Mouse (Mus musculus): ENCODE measurements around the gene Oat. TPM values are rescaled to one million over a fixed set of nuclear protein-coding genes. Genes with fewer than 3 reads are reported as not detected.
A peak's percentile ranks its signal among the peaks of the same experiment; 100 is the strongest.

Oat gene
- polyA plus RNA-seq, 1 experiment from 2014 or later = 145 TPM

GRCm38 (mm10) chr7:132555911-132556310, 20.3 kb downstream of the Oat start:
- Histone ChIP-seq H3K36me3 (peaks cover 44% of the 10 kb centered on the region), H3K27ac (replicated peaks) (no peak overlapping the region), H3K27me3 (ENCODE audit: low read depth, poor library complexity, severe bottlenecking) (no peaks in the 10 kb centered on the region; the same call in 1 of the 2 replicates), H3K4me3 (no peak overlapping the region), H3K4me1 (peaks cover 7% of the 10 kb centered on the region; the same call in 1 of the 2 replicates), H3K9me3 (replicated peaks) (no peaks in the 10 kb centered on the region)
- WGBS = 64% methylated on average over 4 of the region's 4 CpGs
- DNase-seq (ENCODE audit: low spot score) = no peak

- Histone ChIP-seq H3K27me3 (ENCODE audit: low read depth, poor library complexity, severe bottlenecking) (no peaks in the 10 kb centered on the region; the same call in 1 of the 2 replicates), H3K4me1 (peaks cover 7% of the 10 kb centered on the region; the same call in 1 of the 2 replicates), H3K36me3 (peaks cover 25% of the 10 kb centered on the region), H3K9me3 (replicated peaks) (no peaks in the 10 kb centered on the region), H3K4me3 (no peak overlapping the region), H3K27ac (replicated peaks) (no peak overlapping the region)
- WGBS = 86% methylated on average over 2 of the region's 2 CpGs
- DNase-seq (ENCODE audit: low spot score) = no peak
Observed at GRCm38 (mm10) chr7:132554091-132554490, 22.1 kb downstream of the Oat start.

- 3% methylated on average over 27 of the region's 27 CpGs for whole genome bisulfite sequencing
- no peaks in the 10 kb centered on the region for H3K9me3 ChIP-seq (replicated peaks)
- peak overlapping the region; percentile 77 for H3K27ac ChIP-seq (replicated peaks)
- peak; percentile 94 for DNase-seq (ENCODE audit: low spot score)
- H3K4me3 ChIP-seq = peak overlapping the region; percentile 65
- H3K36me3 ChIP-seq = peaks cover 2% of the 10 kb centered on the region; the same call in 1 of the 2 replicates
- H3K4me1 ChIP-seq = peaks cover 7% of the 10 kb centered on the region; the same call in 1 of the 2 replicates
- peaks cover 2% of the 10 kb centered on the region; the same call in 1 of the 2 replicates for H3K27me3 ChIP-seq (ENCODE audit: low read depth, poor library complexity, severe bottlenecking)
Observed at GRCm38 (mm10) chr7:132551351-132552126, 24.7 kb downstream of the Oat start.

- WGBS = 90% methylated on average over 3 of the region's 3 CpGs
- Histone ChIP-seq H3K27me3 (ENCODE audit: low read depth, poor library complexity, severe bottlenecking) (peaks cover 5% of the 10 kb centered on the region; the same call in 1 of the 2 replicates), H3K27ac (replicated peaks) (no peak overlapping the region), H3K36me3 (no peaks in the 10 kb centered on the region), H3K4me3 (no peak overlapping the region), H3K4me1 (peaks cover 4% of the 10 kb centered on the region; the same call in 1 of the 2 replicates), H3K9me3 (replicated peaks) (no peaks in the 10 kb centered on the region)
- no peak for DNase-seq (ENCODE audit: low spot score)
Observed at GRCm38 (mm10) chr7:132547126-132547525, 29.1 kb downstream of the Oat start.

- Histone ChIP-seq H3K27ac (replicated peaks) (no peak overlapping the region), H3K27me3 (ENCODE audit: low read depth, poor library complexity, severe bottlenecking) (peaks cover 5% of the 10 kb centered on the region; the same call in 1 of the 2 replicates), H3K4me3 (no peak overlapping the region), H3K9me3 (replicated peaks) (no peaks in the 10 kb centered on the region), H3K4me1 (no peaks in the 10 kb centered on the region), H3K36me3 (no peaks in the 10 kb centered on the region)
- 94% methylated on average over 4 of the region's 4 CpGs for WGBS
- no peak for DNase-seq (ENCODE audit: low spot score)
Observed at GRCm38 (mm10) chr7:132542427-132542826, 33.8 kb downstream of the Oat start.

GRCm38 (mm10) chr7:132541566-132541965, 34.6 kb downstream of the Oat start:
- Histone ChIP-seq H3K27me3 (ENCODE audit: low read depth, poor library complexity, severe bottlenecking) (peaks cover 4% of the 10 kb centered on the region; the same call in 1 of the 2 replicates), H3K4me3 (no peak overlapping the region), H3K4me1 (no peaks in the 10 kb centered on the region), H3K27ac (replicated peaks) (no peak overlapping the region), H3K9me3 (replicated peaks) (no peaks in the 10 kb centered on the region), H3K36me3 (no peaks in the 10 kb centered on the region)
- no peak for DNase-seq (ENCODE audit: low spot score)
- WGBS = 75% methylated on average over 3 of the region's 3 CpGs

- Histone ChIP-seq H3K4me3 (no peak overlapping the region), H3K27me3 (ENCODE audit: low read depth, poor library complexity, severe bottlenecking) (no peaks in the 10 kb centered on the region), H3K4me1 (no peaks in the 10 kb centered on the region), H3K36me3 (no peaks in the 10 kb centered on the region), H3K27ac (replicated peaks) (no peak overlapping the region), H3K9me3 (replicated peaks) (no peaks in the 10 kb centered on the region)
- DNase-seq (ENCODE audit: low spot score) = no peak
- WGBS = 86% methylated on average over 4 of the region's 4 CpGs
Observed at GRCm38 (mm10) chr7:132540597-132540996, 35.6 kb downstream of the Oat start.

GRCm38 (mm10) chr7:132529206-132529605, 47.0 kb downstream of the Oat start:
- no peaks in the 10 kb centered on the region for H3K4me1 ChIP-seq
- 78% methylated on average over 3 of the region's 3 CpGs for WGBS
- no peak overlapping the region for H3K4me3 ChIP-seq
- H3K9me3 ChIP-seq (replicated peaks) = no peaks in the 10 kb centered on the region
- H3K36me3 ChIP-seq = no peaks in the 10 kb centered on the region
- no peak for DNase-seq (ENCODE audit: low spot score)
- no peaks in the 10 kb centered on the region for H3K27me3 ChIP-seq (ENCODE audit: low read depth, poor library complexity, severe bottlenecking)
- H3K27ac ChIP-seq (replicated peaks) = no peak overlapping the region

- H3K4me3 ChIP-seq = no peak overlapping the region
- no peaks in the 10 kb centered on the region for H3K36me3 ChIP-seq
- H3K9me3 ChIP-seq (replicated peaks) = no peaks in the 10 kb centered on the region
- DNase-seq (ENCODE audit: low spot score) = no peak
- no peak overlapping the region for H3K27ac ChIP-seq (replicated peaks)
- 89% methylated on average over 7 of the region's 7 CpGs for WGBS
- peaks cover 4% of the 10 kb centered on the region; the same call in 1 of the 2 replicates for H3K4me1 ChIP-seq
- H3K27me3 ChIP-seq (ENCODE audit: low read depth, poor library complexity, severe bottlenecking) = no peaks in the 10 kb centered on the region
Observed at GRCm38 (mm10) chr7:132513419-132513982, 62.7 kb downstream of the Oat start.

- DNase-seq (ENCODE audit: low spot score) = no peak
- Histone ChIP-seq H3K27ac (replicated peaks) (no peak overlapping the region), H3K36me3 (no peaks in the 10 kb centered on the region), H3K9me3 (replicated peaks) (no peaks in the 10 kb centered on the region), H3K4me1 (peaks cover 4% of the 10 kb centered on the region; the same call in 1 of the 2 replicates), H3K27me3 (ENCODE audit: low read depth, poor library complexity, severe bottlenecking) (no peaks in the 10 kb centered on the region), H3K4me3 (no peak overlapping the region)
- 83% methylated on average over 2 of the region's 2 CpGs for WGBS
Observed at GRCm38 (mm10) chr7:132509110-132509509, 67.1 kb downstream of the Oat start.

Other genes starting within 250 kb of the Oat start
- 0.80 and 1.6 TPM in 2 replicates for gene Nkx1-2, start 23.2 kb upstream of the Oat start, polyA plus RNA-seq (2016; fragmentation: Nextera tagmentation; extraction: Ambion mirVana)
- gene Lhpp, start 34.2 kb upstream of the Oat start, polyA plus RNA-seq (2016; fragmentation: Nextera tagmentation; extraction: Ambion mirVana) = 20.5 and 20.7 TPM in 2 replicates
- gene Fam53b, start 237.5 kb upstream of the Oat start, polyA plus RNA-seq (2016; fragmentation: Nextera tagmentation; extraction: Ambion mirVana) = 23.1 and 25.0 TPM in 2 replicates

Measured in midbrain, embryonic 10.5 days (tissue).